Mouse (Mus musculus) liver, postnatal 0 days (tissue): ENCODE measurements at regions not wholly inside any gene's neighbourhood (a gene's known extent, or its start where the extent isn't known, plus 50 kb on each side); places are given as distances from the start of the nearest gene placed in this dataset.

Source experiments
- CTCF ChIP-seq: sonication (generic); IDR thresholded peaks from 2 replicates; pipeline ENCODE4 v1.5.1; 2016; ENCODE audit warnings: antibody characterized with exemption, low read depth
- EP300 ChIP-seq: IDR thresholded peaks from 2 replicates; pipeline ENCODE4 v1.6.1; 2016; ENCODE audit warnings: antibody characterized with exemption, low read depth, mild to moderate bottlenecking

- no peak for TF ChIP-seq CTCF
- TF ChIP-seq EP300 = peak; percentile 75; the same call in 1 of the 2 replicates
Measured at GRCm38 (mm10) chr7:110715110-110715509, 52.9 kb upstream of the Ampd3 start.
